Mouse (Mus musculus) midbrain, embryonic 15.5 days (tissue): ENCODE results near the gene Tomm22. TPM values are rescaled to one million over a fixed set of nuclear protein-coding genes. Genes with fewer than 3 reads are reported as not detected.
A peak's percentile ranks its signal among the peaks of the same experiment; 100 is the strongest.
"Not testable (repeated sequence)": the region's sequence is repeated elsewhere in the genome, so short reads cannot be mapped to it uniquely, and the experiment has no call there.

Source experiments
- ATAC-seq: fragments of 200-750 bp; cut with Nextera tagmentation; replicated peaks from 2 replicates; pipeline ENCODE4 v1.8.0; 2017; ENCODE audit warnings: moderate TSS enrichment
- H3K27ac ChIP-seq: fragments of 300-500 bp; sonication (generic); 2 replicates; pipeline ENCODE4 v1.5.1; 2015; ENCODE audit warnings: mild to moderate bottlenecking, inconsistent platforms
- H3K27me3 ChIP-seq: fragments of 300-500 bp; sonication (generic); replicated peaks from 2 replicates; pipeline ENCODE4 v1.6.1; 2015; ENCODE audit warnings: inconsistent platforms
- H3K36me3 ChIP-seq: fragments of 300-500 bp; sonication (generic); replicated peaks from 2 replicates; pipeline ENCODE4 v1.6.1; 2015; ENCODE audit warnings: inconsistent platforms
- H3K4me1 ChIP-seq: fragments of 300-500 bp; sonication (generic); 2 replicates; pipeline ENCODE4 v1.6.1; 2015; ENCODE audit warnings: inconsistent platforms
- H3K4me2 ChIP-seq: fragments of 300-500 bp; sonication (generic); 2 replicates; pipeline ENCODE4 v1.6.1; 2015; ENCODE audit warnings: inconsistent platforms, mild to moderate bottlenecking, moderate library complexity
- H3K4me3 ChIP-seq: fragments of 300-500 bp; sonication (generic); 2 replicates; pipeline ENCODE4 v1.5.1; 2015; ENCODE audit warnings: mild to moderate bottlenecking, inconsistent platforms
- H3K9ac ChIP-seq: fragments of 300-500 bp; sonication (generic); 2 replicates; pipeline ENCODE4 v1.6.1; 2015; ENCODE audit warnings: mild to moderate bottlenecking, inconsistent platforms
- H3K9me3 ChIP-seq: fragments of 300-500 bp; sonication (generic); 2 replicates; pipeline ENCODE4 v1.6.1; 2016; ENCODE audit warnings: inconsistent platforms
- WGBS: fragments of 180-500 bp; shearing (Covaris S2); methylation state at CpG from one replicate; pipeline ENCODE4 v1.1.7; 2015; ENCODE audit warnings: mixed read lengths; 5-methylcytosine and 5-hydroxymethylcytosine counted together
- polyA plus RNA-seq: library from polyadenylated mRNA; unstranded; fragments of >200 nt; fragmentation: Nextera tagmentation; extraction: Ambion mirVana; gene quantifications from 2 replicates; pipeline ENCODE4 v1.2.1, GENCODE M21; 2015

Tomm22 gene
- polyA plus RNA-seq, 1 experiment from 2014 or later = 222 TPM

DNA sequence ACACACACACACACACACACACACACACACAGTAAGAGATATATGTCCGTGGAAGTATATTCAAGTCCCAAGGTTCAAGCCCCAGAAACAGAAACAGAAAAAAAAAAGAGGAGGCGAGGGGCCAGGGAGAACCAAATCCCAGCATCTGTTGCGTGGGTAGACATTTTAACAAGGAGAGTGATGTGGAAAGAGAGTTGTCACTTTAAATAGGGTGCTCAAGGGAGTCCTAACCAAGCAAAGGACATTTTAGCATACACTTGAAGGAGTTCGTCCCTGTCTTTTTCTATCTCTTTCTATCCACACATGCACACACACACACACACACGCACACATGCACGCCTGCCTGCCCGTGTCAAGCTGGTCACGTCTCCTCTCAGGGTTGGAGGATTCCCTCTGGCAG lies 6.0 kb upstream of the Tomm22 start:
- peaks cover 16% of the 10 kb centered on the region for H3K36me3 ChIP-seq

DNA sequence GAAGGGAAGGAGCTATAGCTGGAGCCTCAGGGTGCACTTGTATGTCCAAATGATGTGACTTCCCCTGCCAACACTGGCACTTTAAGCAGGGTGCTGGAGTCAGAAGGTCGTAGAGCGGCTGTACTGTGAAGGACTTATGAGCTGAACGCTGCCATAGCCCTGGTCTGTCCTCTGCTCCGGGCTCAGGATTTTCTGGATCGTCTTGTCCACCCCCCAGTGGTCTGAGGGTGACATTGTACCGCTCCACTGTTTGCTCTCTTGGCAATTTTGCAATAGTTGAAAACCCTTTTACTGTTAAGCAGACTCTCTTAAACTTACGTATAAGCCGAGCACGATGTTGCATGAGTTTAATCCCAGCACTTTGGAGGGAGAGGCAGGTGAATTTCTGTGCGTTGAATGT lies 1.5 kb upstream of the Tomm22 start:
- Histone ChIP-seq H3K36me3 (peaks cover 23% of the 10 kb centered on the region), H3K4me1 (peaks cover 6% of the 10 kb centered on the region), H3K9ac (no peak overlapping the region), H3K4me3 (no peak overlapping the region), H3K27ac (no peak overlapping the region), H3K9me3 (no peaks in the 10 kb centered on the region), H3K4me2 (no peak overlapping the region), H3K27me3 (no peaks in the 10 kb centered on the region)
- ATAC-seq = no peak
- 69% methylated on average over 10 of the region's 10 CpGs for WGBS

More for the DNA sequence above, 6.0 kb upstream of the Tomm22 start:
- H3K9ac ChIP-seq = no peak overlapping the region
- 96% methylated on average over 8 of the region's 8 CpGs for WGBS
- H3K4me2 ChIP-seq = no peak overlapping the region
- peaks cover 5% of the 10 kb centered on the region for H3K4me1 ChIP-seq
- no peak for ATAC-seq
- H3K27ac ChIP-seq = no peak overlapping the region
- H3K4me3 ChIP-seq = no peak overlapping the region
- no peaks in the 10 kb centered on the region for H3K27me3 ChIP-seq
- H3K9me3 ChIP-seq = no peaks in the 10 kb centered on the region

DNA sequence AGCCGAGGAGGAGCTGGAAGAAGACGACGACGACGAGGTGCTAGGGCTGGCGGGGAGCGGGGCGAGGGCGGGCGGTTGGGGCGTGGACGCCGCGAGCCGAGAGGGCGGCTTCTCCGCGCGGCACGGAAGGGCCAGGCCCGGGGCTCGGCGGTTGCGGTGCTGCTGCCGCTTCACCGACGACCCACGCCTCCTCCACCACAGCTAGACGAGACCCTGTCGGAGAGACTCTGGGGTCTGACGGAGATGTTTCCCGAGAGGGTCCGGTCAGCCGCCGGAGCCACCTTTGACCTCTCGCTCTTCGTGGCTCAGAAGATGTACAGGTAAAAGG lies 275 bp downstream of the Tomm22 start:
- peaks cover 36% of the 10 kb centered on the region for H3K36me3 ChIP-seq
- peak overlapping the region; percentile 74 for H3K27ac ChIP-seq
- peak overlapping the region; percentile 93 for H3K4me3 ChIP-seq
- WGBS = under 1% methylated on average over 36 of the region's 37 CpGs
- peaks cover 6% of the 10 kb centered on the region for H3K4me1 ChIP-seq
- peak; percentile 65 for ATAC-seq
- H3K4me2 ChIP-seq = peak overlapping the region; percentile 80
- H3K27me3 ChIP-seq = no peaks in the 10 kb centered on the region
- H3K9me3 ChIP-seq = no peaks in the 10 kb centered on the region
- peak overlapping the region; percentile 79 for H3K9ac ChIP-seq

DNA sequence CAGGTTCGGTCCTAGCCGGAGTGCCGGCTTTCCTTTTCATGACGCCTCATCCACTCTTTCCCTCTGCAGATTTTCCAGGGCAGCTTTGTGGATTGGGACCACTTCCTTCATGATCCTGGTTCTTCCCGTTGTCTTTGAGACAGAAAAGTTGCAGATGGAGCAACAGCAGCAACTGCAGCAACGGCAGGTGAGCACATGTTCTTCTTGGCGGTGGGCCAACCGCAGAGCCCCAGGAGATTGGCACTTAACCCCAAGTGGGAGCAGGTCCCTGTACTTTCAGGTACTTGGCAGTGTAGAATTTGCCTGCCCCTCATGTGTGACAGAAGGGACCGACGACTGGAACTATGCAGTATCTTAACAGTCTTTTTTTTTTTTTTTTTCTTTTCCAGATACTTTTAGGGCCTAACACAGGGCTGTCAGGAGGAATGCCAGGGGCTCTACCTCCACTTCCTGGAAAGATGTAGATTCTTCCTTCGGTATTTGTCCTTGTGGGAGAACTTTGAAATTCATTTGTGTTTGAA lies 1.2 kb downstream of the Tomm22 start:
- H3K36me3 ChIP-seq = peaks cover 35% of the 10 kb centered on the region
- not testable (repeated sequence) for H3K27ac ChIP-seq, H3K27me3 ChIP-seq, ATAC-seq, H3K9ac ChIP-seq, H3K9me3 ChIP-seq, H3K4me1 ChIP-seq
- peak overlapping the region; percentile 80; the same call in 1 of the 2 replicates for H3K4me2 ChIP-seq
- WGBS = 86% methylated on average over 11 of the region's 11 CpGs
- peak overlapping the region; percentile 93 for H3K4me3 ChIP-seq

DNA sequence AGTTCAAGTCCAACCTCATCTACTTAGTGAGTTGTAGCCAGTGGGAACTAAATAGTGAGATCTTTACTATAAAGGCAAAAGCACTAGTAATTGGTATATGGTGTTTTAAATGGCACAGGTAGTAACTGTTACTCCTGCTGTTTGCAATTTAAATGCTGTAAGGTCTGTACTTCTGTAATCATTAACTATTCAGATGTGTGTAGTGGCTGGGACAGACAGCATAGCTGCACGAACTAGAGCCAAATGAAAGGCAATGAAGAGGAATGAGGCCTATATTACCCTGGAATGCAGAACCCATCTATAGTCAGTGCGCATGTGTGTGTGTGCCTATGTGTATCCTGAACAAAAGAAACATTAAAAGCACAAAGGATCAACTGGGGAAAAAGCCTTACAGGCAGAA lies 7.3 kb downstream of the Tomm22 start:
- peaks cover 31% of the 10 kb centered on the region for H3K36me3 ChIP-seq
- no peak overlapping the region for H3K4me2 ChIP-seq
- H3K4me1 ChIP-seq = peaks cover 17% of the 10 kb centered on the region
- WGBS = 93% methylated on average over 2 of the region's 2 CpGs
- H3K4me3 ChIP-seq = no peak overlapping the region
- ATAC-seq = no peak
- no peak overlapping the region for H3K9ac ChIP-seq
- no peaks in the 10 kb centered on the region for H3K9me3 ChIP-seq
- H3K27ac ChIP-seq = no peak overlapping the region
- H3K27me3 ChIP-seq = no peaks in the 10 kb centered on the region

DNA sequence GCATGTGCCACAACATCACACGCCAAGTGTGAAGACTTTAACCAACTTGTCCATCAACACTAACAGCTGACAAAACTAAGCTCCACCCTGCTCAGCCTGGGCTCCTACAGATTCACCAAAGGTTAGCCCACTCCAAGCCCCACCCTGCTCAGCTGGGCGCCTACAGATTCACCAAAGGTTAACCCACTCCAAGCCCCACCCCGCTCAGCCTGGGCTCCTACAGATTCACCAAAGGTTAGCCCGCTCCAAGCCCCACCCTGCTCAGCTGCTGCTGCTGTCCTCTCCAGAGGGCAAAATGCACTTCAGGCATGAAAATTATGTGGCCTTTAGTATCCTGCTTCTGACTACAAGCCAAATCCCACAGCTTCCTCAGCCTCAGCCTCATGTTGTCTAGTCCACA lies 11.3 kb downstream of the Tomm22 start:
- 86% methylated on average over 4 of the region's 4 CpGs for WGBS
- Histone ChIP-seq H3K4me3 (no peak overlapping the region), H3K4me1 (peaks cover 54% of the 10 kb centered on the region)

DNA sequence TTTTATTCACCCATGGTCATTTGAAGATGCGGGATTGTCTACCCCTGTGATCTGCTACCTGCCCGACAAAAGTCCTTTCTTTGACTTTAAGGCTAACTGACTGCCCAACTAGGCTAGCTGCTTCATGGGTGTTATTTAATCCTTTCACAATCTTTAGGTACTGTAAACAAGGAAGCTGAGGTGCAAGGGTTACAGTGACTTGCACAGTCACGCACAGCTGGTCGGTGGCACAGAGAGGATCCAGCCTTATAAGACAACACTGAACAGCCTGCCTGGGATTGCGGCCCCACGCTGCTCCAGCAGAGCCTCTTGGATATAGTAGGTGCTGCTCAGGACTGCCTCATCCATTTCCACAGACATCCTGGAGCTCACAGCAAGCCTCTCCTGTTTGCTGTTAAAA lies 12.5 kb downstream of the Tomm22 start:
- Histone ChIP-seq H3K4me3 (no peak overlapping the region), H3K4me1 (peaks cover 55% of the 10 kb centered on the region), H3K4me2 (peak overlapping the region; percentile 83), H3K27me3 (no peaks in the 10 kb centered on the region), H3K9ac (peak overlapping the region; percentile 25; the same call in 1 of the 2 replicates), H3K27ac (no peak overlapping the region), H3K36me3 (peaks cover 2% of the 10 kb centered on the region; the same call in 1 of the 2 replicates), H3K9me3 (no peaks in the 10 kb centered on the region)
- 87% methylated on average over 6 of the region's 6 CpGs for WGBS
- no peak for ATAC-seq

More for the DNA sequence above, 11.3 kb downstream of the Tomm22 start:
- Histone ChIP-seq H3K9me3 (no peaks in the 10 kb centered on the region), H3K36me3 (peaks cover 4% of the 10 kb centered on the region; the same call in 1 of the 2 replicates), H3K27ac (no peak overlapping the region), H3K9ac (no peak overlapping the region), H3K27me3 (no peaks in the 10 kb centered on the region), H3K4me2 (no peak overlapping the region)
- no peak for ATAC-seq

DNA sequence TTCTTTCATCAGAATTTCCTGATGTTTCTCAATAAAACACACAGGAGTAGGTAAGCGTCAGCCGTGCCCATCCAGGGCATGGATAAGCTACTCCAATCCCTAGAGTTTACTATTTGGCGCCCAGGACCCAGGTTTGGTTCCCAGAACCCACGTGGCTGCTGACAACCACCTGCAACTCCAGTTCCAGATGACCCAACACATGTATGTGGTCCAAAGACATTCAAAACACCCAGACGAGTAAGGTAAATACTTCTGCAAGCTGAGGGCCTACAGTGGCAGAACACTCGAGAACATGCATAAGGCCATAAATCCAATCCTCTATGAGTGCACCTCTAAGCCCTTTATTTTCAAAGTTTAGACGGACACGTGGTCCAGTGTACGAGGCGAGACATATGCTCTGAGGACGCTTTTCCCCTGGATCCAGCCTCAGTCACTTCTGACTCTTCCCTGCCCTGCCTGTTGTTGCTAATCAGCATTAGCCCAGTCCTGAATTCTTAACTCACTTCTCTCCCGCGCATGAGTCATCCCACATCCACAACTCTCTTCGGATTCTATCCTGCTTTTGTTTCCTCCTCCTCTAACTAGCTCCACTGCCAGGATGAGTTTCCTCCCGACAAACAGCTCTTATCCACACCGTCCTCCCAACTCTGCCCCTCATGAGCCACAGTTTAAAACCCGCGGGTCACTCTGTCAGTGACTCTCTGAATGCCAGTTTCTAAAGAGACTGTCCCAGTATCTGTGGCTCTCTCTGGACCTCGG lies 13.2 kb downstream of the Tomm22 start:
- Histone ChIP-seq H3K4me2 (peak overlapping the region; percentile 83), H3K27me3 (no peaks in the 10 kb centered on the region), H3K4me1 (peaks cover 60% of the 10 kb centered on the region), H3K27ac (no peak overlapping the region), H3K9me3 (no peaks in the 10 kb centered on the region), H3K9ac (peak overlapping the region; percentile 25; the same call in 1 of the 2 replicates), H3K36me3 (peaks cover 2% of the 10 kb centered on the region; the same call in 1 of the 2 replicates), H3K4me3 (peak overlapping the region; percentile 81)
- ATAC-seq = no peak
- 79% methylated on average over 19 of the region's 19 CpGs for WGBS

DNA sequence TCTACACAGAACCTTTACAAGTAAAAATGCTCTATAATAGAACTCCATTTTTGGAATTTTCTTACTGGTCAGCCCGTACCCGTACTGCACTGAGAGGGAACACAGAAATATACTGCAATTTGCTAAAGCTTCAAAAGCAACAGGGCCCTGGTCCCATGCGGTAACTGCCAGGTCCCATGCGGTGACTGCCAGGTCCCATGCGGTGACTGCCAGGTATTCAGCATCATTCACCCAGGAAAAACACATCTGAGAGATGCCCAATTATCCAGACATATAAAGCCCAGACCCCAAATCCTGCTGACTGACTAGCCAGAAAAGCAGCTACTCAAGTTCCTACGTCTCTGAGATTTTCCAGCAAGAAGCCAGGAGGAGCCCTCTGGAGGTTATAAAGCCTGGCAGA lies 14.0 kb downstream of the Tomm22 start:
- ATAC-seq = no peak
- 81% methylated on average over 6 of the region's 6 CpGs for WGBS
- H3K27ac ChIP-seq = no peak overlapping the region
- H3K9me3 ChIP-seq = no peaks in the 10 kb centered on the region
- H3K27me3 ChIP-seq = no peaks in the 10 kb centered on the region
- peaks cover 62% of the 10 kb centered on the region for H3K4me1 ChIP-seq
- H3K4me2 ChIP-seq = peak overlapping the region; percentile 83
- H3K36me3 ChIP-seq = 0 out of 2 replicates have a peak, but pooled peaks cover 2% of the 10 kb centered on the region
- peak overlapping the region; percentile 81 for H3K4me3 ChIP-seq
- peak overlapping the region; percentile 19 for H3K9ac ChIP-seq

DNA sequence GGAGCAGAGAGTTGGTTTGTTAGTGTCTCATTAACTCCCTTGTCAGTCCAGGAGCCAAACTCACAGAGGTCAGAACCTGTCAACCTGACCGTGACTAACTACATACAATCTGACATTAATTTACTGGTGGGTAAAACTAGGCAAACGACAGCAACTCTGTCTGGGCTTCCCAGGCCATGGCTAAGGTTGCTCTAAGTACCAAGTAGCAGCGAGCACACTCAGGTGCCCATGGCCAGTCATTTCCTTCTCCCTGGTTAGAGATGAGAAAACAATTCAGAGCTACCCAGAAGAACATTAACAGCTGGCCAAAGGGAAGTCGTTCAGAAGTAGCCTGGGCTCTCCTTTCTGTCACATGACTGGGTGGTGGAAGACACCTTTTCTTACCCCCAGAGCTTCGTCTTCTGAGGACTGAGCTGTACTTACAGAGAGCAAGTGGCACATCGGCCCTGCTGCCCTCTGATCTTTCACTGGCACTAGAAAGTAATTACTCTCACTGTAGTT lies 14.5 kb downstream of the Tomm22 start:
- no peak for ATAC-seq
- peaks cover 68% of the 10 kb centered on the region for H3K4me1 ChIP-seq
- H3K27me3 ChIP-seq = no peaks in the 10 kb centered on the region
- peak overlapping the region; percentile 81 for H3K4me3 ChIP-seq
- no peak overlapping the region for H3K27ac ChIP-seq
- 53% methylated on average over 6 of the region's 6 CpGs for WGBS
- H3K9me3 ChIP-seq = no peaks in the 10 kb centered on the region
- H3K4me2 ChIP-seq = peak overlapping the region; percentile 83
- H3K9ac ChIP-seq = peak overlapping the region; percentile 26
- H3K36me3 ChIP-seq = 0 out of 2 replicates have a peak, but pooled peaks cover 2% of the 10 kb centered on the region

DNA sequence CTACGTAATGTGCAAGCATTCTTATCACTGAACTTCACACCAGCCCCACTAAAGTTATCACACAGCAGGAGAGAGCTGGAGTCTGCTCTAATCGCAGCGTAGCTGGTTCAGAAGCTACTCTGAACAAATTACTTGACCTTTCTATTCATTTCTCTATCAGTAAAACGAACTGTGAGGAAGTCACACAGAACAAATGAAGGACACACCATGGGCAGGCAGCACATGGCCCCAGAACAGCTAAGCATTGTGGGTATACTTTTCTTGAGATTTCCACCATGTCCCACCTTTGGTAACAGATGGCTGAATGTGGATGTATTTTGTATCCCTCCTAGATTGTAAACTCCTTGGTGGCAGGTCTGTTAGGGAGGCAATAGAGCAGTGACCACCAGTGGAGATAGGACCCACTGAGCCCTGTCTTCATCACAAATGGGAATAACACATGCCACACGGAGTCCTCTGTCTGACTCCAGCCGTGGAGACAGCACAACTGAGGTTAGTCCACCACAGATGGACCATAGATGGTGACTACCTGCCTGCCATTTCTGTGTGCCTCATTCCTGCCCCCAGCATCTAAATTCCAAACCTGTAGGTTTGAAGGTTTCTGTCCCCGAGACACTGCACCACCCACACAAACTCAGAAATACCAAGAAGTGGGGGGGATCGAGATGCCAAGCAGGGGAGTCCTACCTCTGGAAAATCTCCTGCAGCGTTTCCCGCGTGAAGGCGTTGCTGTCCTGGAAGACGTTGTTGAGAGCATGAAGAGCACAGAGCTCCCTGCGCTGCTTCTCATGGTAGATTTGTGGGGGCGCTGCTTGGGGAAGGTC lies 15.6 kb downstream of the Tomm22 start:
- no peaks in the 10 kb centered on the region for H3K27me3 ChIP-seq
- 16% methylated on average over 15 of the region's 15 CpGs for WGBS
- peak overlapping the region; percentile 83 for H3K4me2 ChIP-seq
- peaks cover 63% of the 10 kb centered on the region for H3K4me1 ChIP-seq
- H3K9ac ChIP-seq = peak overlapping the region; percentile 84
- no peak for ATAC-seq
- 0 out of 2 replicates have a peak, but pooled peaks cover 2% of the 10 kb centered on the region for H3K36me3 ChIP-seq
- no peaks in the 10 kb centered on the region for H3K9me3 ChIP-seq
- H3K27ac ChIP-seq = no peak overlapping the region
- peak overlapping the region; percentile 81 for H3K4me3 ChIP-seq

DNA sequence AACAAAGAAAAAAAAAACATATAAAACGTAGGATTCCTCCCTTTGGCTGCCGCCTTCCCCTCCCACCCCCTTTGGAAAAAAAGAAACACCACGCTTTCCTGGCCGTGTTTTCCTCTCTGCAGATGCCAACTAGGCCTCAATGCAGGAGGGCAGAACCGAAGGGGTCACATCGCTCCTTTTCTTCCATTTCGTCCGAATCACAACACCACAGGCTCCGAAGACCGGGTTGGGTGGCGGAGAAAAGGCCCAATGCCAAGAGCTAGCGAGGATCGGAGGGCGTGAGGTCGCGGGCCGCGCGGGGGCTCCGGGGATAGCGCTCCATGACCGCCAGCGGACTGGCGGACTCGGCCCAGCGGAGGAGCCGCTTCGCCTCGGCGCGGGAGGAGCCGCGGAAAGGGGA lies 16.5 kb downstream of the Tomm22 start:
- H3K4me1 ChIP-seq = peaks cover 65% of the 10 kb centered on the region
- H3K27ac ChIP-seq = peak overlapping the region; percentile 96
- no peaks in the 10 kb centered on the region for H3K27me3 ChIP-seq
- H3K9ac ChIP-seq = peak overlapping the region; percentile 84
- WGBS = under 1% methylated on average over 33 of the region's 33 CpGs
- H3K9me3 ChIP-seq = no peaks in the 10 kb centered on the region
- peak overlapping the region; percentile 81 for H3K4me3 ChIP-seq
- peak overlapping the region; percentile 83 for H3K4me2 ChIP-seq
- 0 out of 2 replicates have a peak, but pooled peaks cover 2% of the 10 kb centered on the region for H3K36me3 ChIP-seq
- ATAC-seq = no peak
